Mouse (Mus musculus) retina, embryonic 14.5 days (tissue): ENCODE data around the gene Dus2.
A peak's percentile ranks its signal among the peaks of the same experiment; 100 is the strongest.
"Not testable (repeated sequence)": the region's sequence is repeated elsewhere in the genome, so short reads cannot be mapped to it uniquely, and the experiment has no call there.

Experiments used
- DNase-seq: peaks from one replicate; pipeline ENCODE4 v3.0.0-alpha.2; 2015; ENCODE audit warnings: low spot score

Gene Dus2

GRCm38 (mm10) chr8:105988546-105988945 is 2.6 kb upstream of the Dus2 start:
- DNase-seq = no peak

GRCm38 (mm10) chr8:105991546-105991945 is 409 bp downstream of the Dus2 start:
- DNase-seq = no peak

- DNase-seq = no peak
Observed at GRCm38 (mm10) chr8:105992499-105992898, 1.4 kb downstream of the Dus2 start.

- no peak for DNase-seq
Observed at GRCm38 (mm10) chr8:105993226-105993625, 2.1 kb downstream of the Dus2 start.

GRCm38 (mm10) chr8:105996359-105996758 is 5.2 kb downstream of the Dus2 start:
- DNase-seq = no peak

- DNase-seq = no peak
Observed at GRCm38 (mm10) chr8:105998971-105999370, 7.8 kb downstream of the Dus2 start.

- DNase-seq = no peak
Observed at GRCm38 (mm10) chr8:106001908-106002307, 10.8 kb downstream of the Dus2 start.

GRCm38 (mm10) chr8:106004538-106005207 is 13.5 kb downstream of the Dus2 start:
- DNase-seq = no peak

- DNase-seq = no peak
Observed at GRCm38 (mm10) chr8:106005875-106006274, 14.7 kb downstream of the Dus2 start, which contains the start of gene Dpep2nb. Gene Dpep2nb, minus strand, starts transcription at chr8:106005975.

- DNase-seq = peak; percentile 11
Observed at GRCm38 (mm10) chr8:106006413-106006812, 15.3 kb downstream of the Dus2 start.

GRCm38 (mm10) chr8:106007135-106007534 is 16.0 kb downstream of the Dus2 start:
- no peak for DNase-seq

GRCm38 (mm10) chr8:106007891-106008290 is 16.8 kb downstream of the Dus2 start:
- not testable (repeated sequence) for DNase-seq

- peak; percentile 94 for DNase-seq
Observed at GRCm38 (mm10) chr8:106010748-106011642, 19.9 kb downstream of the Dus2 start.

GRCm38 (mm10) chr8:106011643-106011986 is 20.5 kb downstream of the Dus2 start, which contains the start of gene Ddx28:
Gene Ddx28, minus strand, starts transcription at chr8:106011882.
- no peak for DNase-seq

GRCm38 (mm10) chr8:106012203-106012602 is 21.1 kb downstream of the Dus2 start:
- DNase-seq = not testable (repeated sequence)

- no peak for DNase-seq
Observed at GRCm38 (mm10) chr8:106016284-106016683, 25.1 kb downstream of the Dus2 start.

GRCm38 (mm10) chr8:106017130-106017529 is 26.0 kb downstream of the Dus2 start:
- DNase-seq = no peak

GRCm38 (mm10) chr8:106018039-106018438 is 26.9 kb downstream of the Dus2 start:
- no peak for DNase-seq

- peak; percentile 88 for DNase-seq
Observed at GRCm38 (mm10) chr8:106022483-106022882, 31.3 kb downstream of the Dus2 start.

GRCm38 (mm10) chr8:106038721-106039120 is 47.6 kb downstream of the Dus2 start:
- no peak for DNase-seq

GRCm38 (mm10) chr8:106039605-106040004 is 48.5 kb downstream of the Dus2 start:
- DNase-seq = no peak

GRCm38 (mm10) chr8:106040218-106040617 is 49.1 kb downstream of the Dus2 start:
- DNase-seq = no peak

- no peak for DNase-seq
Observed at GRCm38 (mm10) chr8:106043055-106043454, 51.9 kb downstream of the Dus2 start.
